Mouse (Mus musculus) bone marrow, adult 2 months (tissue): ENCODE measurements around the gene Pik3r5. TPM values are rescaled to one million over a fixed set of nuclear protein-coding genes. Genes with fewer than 3 reads are reported as not detected.

Experiments used
- H3K27ac ChIP-seq: fragments of 200-500 bp; 2 replicates; pipeline ENCODE4 v1.5.1; 2012; ENCODE audit warnings: low read depth, mild to moderate bottlenecking, control low read depth, inconsistent platforms, low read length; ENCODE audit not compliant: control insufficient read depth, poor library complexity, insufficient read depth
- H3K4me1 ChIP-seq: fragments of 200-500 bp; 2 replicates; pipeline ENCODE4 v1.6.1; 2011; ENCODE audit warnings: low read length; ENCODE audit not compliant: control insufficient read depth, insufficient read depth
- H3K4me3 ChIP-seq: fragments of 200-500 bp; replicated peaks from 2 replicates; pipeline ENCODE3; 2011; ENCODE audit warnings: mild to moderate bottlenecking, low read depth, low read length, control low read depth; ENCODE audit not compliant: control insufficient read depth
- CTCF ChIP-seq: fragments of 200-500 bp; IDR thresholded peaks from 2 replicates; pipeline ENCODE4 v1.5.1; 2011; ENCODE audit warnings: low read length, control low read depth; ENCODE audit not compliant: control insufficient read depth, insufficient read depth
- POLR2A ChIP-seq: fragments of 200-500 bp; IDR thresholded peaks from 2 replicates; pipeline ENCODE4 v1.6.1; 2011; ENCODE audit warnings: low read depth, mild to moderate bottlenecking, control low read depth, low read length, borderline replicate concordance; ENCODE audit not compliant: control insufficient read depth
- WGBS: fragments of 180-500 bp; shearing (Covaris S2); methylation state at CpG from one replicate; pipeline ENCODE4 v1.1.7; 2018; 5-methylcytosine and 5-hydroxymethylcytosine counted together
- polyA plus RNA-seq: library from polyadenylated mRNA; stranded (reverse); fragments of >200 nt; gene quantifications from 2 replicates; pipeline ENCODE4 v1.2.4, GENCODE M21; 2011; ENCODE audit warnings: low replicate concordance; ENCODE audit not compliant: missing spikeins, insufficient read depth, insufficient read length

Gene Pik3r5
- polyA plus RNA-seq, 1 experiment: 26.5 TPM

- H3K4me1 ChIP-seq: peaks cover 15% of the 10 kb centered on the region
- TF ChIP-seq CTCF (no peak), POLR2A (no peak)
- no peak overlapping the region for H3K4me3 ChIP-seq
- WGBS: 22% methylated on average over 2 of the region's 2 CpGs
- H3K27ac ChIP-seq: no peak overlapping the region; the same call in 1 of the 2 replicates
Measured at GRCm38 (mm10) chr11:68447242-68447641, 15.3 kb downstream of the Pik3r5 start.

DNA sequence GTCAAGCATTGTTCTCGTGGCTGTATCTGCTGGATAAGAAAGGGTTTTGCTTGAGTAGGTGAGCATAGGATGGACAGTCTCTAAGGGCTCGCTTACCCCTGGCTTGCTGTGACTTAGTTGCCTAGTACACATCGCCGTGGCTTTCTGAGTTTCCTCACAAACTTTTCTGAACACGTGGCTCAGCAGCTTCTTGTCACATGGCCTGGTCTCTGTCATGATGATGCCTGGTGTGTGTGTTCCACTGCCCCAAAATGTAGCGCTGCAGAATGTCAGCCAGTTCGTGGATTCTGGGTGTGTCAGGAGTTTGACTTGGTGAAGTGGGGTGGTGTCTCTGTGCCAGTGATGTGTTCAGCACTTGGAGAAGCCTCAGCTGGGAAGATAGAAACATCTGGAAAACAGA is 16.4 kb downstream of the Pik3r5 start:
- 75% methylated on average over 7 of the region's 7 CpGs for WGBS
- no peak overlapping the region for H3K27ac ChIP-seq
- no peak overlapping the region for H3K4me3 ChIP-seq
- peaks cover 12% of the 10 kb centered on the region for H3K4me1 ChIP-seq
- TF ChIP-seq POLR2A (no peak), CTCF (no peak)

DNA sequence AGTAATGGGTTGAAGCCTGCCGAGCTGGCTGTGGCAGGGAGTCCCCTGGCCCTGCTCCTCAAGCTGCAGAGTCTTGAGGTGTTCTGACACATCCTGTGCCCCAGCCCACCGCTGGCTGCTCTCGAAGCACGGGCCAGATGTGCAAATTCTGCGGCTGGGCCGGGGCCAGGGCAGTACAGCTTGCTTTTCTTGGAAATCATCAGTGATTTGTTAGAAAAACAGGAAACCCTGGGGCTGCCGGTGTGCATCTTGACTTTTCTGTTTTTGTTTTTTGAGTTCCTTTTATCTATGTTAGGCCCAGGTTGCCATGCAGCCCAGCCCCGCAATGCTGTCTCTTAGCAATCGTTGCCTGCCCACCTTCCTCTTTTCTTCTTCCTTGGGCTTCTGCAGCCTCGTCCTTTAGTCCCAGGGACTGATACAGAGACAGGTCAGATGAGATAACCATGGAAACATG is 19.4 kb downstream of the Pik3r5 start:
- peaks cover 11% of the 10 kb centered on the region for H3K4me1 ChIP-seq
- no peak for TF ChIP-seq POLR2A
- no peak for TF ChIP-seq CTCF
- peak overlapping the region; percentile 28; the same call in 1 of the 2 replicates for H3K27ac ChIP-seq
- H3K4me3 ChIP-seq: no peak overlapping the region
- WGBS: 10% methylated on average over 10 of the region's 10 CpGs

- Histone ChIP-seq H3K4me1 (peaks cover 11% of the 10 kb centered on the region), H3K4me3 (peak overlapping the region; percentile 3), H3K27ac (0 out of 2 replicates have a peak overlapping the region, but pooled peaks have one; percentile 19)
- 52% methylated on average over 5 of the region's 5 CpGs for WGBS
- TF ChIP-seq POLR2A: no peak
Measured at GRCm38 (mm10) chr11:68451747-68452405, 20.0 kb downstream of the Pik3r5 start.

GRCm38 (mm10) chr11:68452740-68453139 is 20.8 kb downstream of the Pik3r5 start:
- WGBS: 85% methylated on average over 8 of the region's 8 CpGs
- no peak overlapping the region for H3K27ac ChIP-seq
- peaks cover 11% of the 10 kb centered on the region for H3K4me1 ChIP-seq

GRCm38 (mm10) chr11:68453301-68453700 is 21.4 kb downstream of the Pik3r5 start:
- H3K4me1 ChIP-seq: peaks cover 11% of the 10 kb centered on the region
- 70% methylated on average over 6 of the region's 6 CpGs for WGBS
- H3K27ac ChIP-seq: no peak overlapping the region
- TF ChIP-seq POLR2A (no peak), CTCF (no peak)
- no peak overlapping the region for H3K4me3 ChIP-seq

More at GRCm38 (mm10) chr11:68452740-68453139, 20.8 kb downstream of the Pik3r5 start:
- no peak overlapping the region for H3K4me3 ChIP-seq
- TF ChIP-seq CTCF: no peak
- TF ChIP-seq POLR2A: no peak

- no peaks in the 10 kb centered on the region for H3K4me1 ChIP-seq
- no peak overlapping the region for H3K27ac ChIP-seq
- TF ChIP-seq CTCF (no peak), POLR2A (no peak)
- 51% methylated on average over 8 of the region's 8 CpGs for WGBS
- no peak overlapping the region for H3K4me3 ChIP-seq
Measured at GRCm38 (mm10) chr11:68458086-68458485, 26.2 kb downstream of the Pik3r5 start.

- WGBS: 80% methylated on average over 5 of the region's 5 CpGs
- H3K4me3 ChIP-seq: no peak overlapping the region
- TF ChIP-seq POLR2A: no peak
- no peak for TF ChIP-seq CTCF
- no peak overlapping the region for H3K27ac ChIP-seq
- H3K4me1 ChIP-seq: no peaks in the 10 kb centered on the region
Measured at GRCm38 (mm10) chr11:68459021-68459420, 27.1 kb downstream of the Pik3r5 start.

- no peak overlapping the region for H3K27ac ChIP-seq
- 68% methylated on average over 5 of the region's 5 CpGs for WGBS
- TF ChIP-seq POLR2A (no peak), CTCF (no peak)
- no peaks in the 10 kb centered on the region for H3K4me1 ChIP-seq
- H3K4me3 ChIP-seq: no peak overlapping the region
Measured at GRCm38 (mm10) chr11:68459486-68459885, 27.6 kb downstream of the Pik3r5 start.

- no peak overlapping the region for H3K27ac ChIP-seq
- no peak overlapping the region for H3K4me3 ChIP-seq
- TF ChIP-seq CTCF (no peak), POLR2A (no peak)
- 77% methylated on average over 3 of the region's 3 CpGs for WGBS
- no peaks in the 10 kb centered on the region for H3K4me1 ChIP-seq
Measured at GRCm38 (mm10) chr11:68462716-68463115, 30.8 kb downstream of the Pik3r5 start.
